Mouse (Mus musculus): ENCODE measurements around the gene Otud7b. TPM values are rescaled to one million over a fixed set of nuclear protein-coding genes. Genes with fewer than 3 reads are reported as not detected.

The Otud7b gene
- polyA plus RNA-seq, 1 experiment from 2014 or later: 14.5 TPM

- no peak overlapping the region for H3K4me3 ChIP-seq (ENCODE audit: low read depth, low read length)
- DNase-seq (ENCODE audit: low spot score): no peak
- WGBS: 63% methylated on average over 12 of the region's 12 CpGs
These were observed 88.7 kb downstream of the Otud7b start for GRCm38 (mm10) chr3:96192977-96193376.

GRCm38 (mm10) chr3:96194966-96195365 lies 90.6 kb downstream of the Otud7b start:
- no peak for DNase-seq (ENCODE audit: low spot score)
- H3K4me1 ChIP-seq (replicated peaks; ENCODE audit: control insufficient read depth, insufficient read depth): peaks cover 9% of the 10 kb centered on the region
- no peak overlapping the region for H3K9ac ChIP-seq (ENCODE audit: low read length)
- no peak overlapping the region for H3K27ac ChIP-seq (replicated peaks)
- H3K36me3 ChIP-seq (ENCODE audit: control insufficient read depth, insufficient read depth, low read length): no peaks in the 10 kb centered on the region
- TF ChIP-seq CTCF (IDR thresholded peaks at IDR 0.05; ENCODE audit: low read depth) (no peak), EP300 (optimal IDR thresholded peaks at IDR 0.05) (no peak)
- WGBS: 84% methylated on average over 10 of the region's 10 CpGs
- ATAC-seq (ENCODE audit: low FRiP score, low TSS enrichment): no peak
- H3K9me3 ChIP-seq (ENCODE audit: control insufficient read depth, low read length): no peaks in the 10 kb centered on the region
- H3K4me2 ChIP-seq (replicated peaks; ENCODE audit: low read depth): no peak overlapping the region
- H3K27me3 ChIP-seq (ENCODE audit: control insufficient read depth, insufficient read depth, low read length): no peaks in the 10 kb centered on the region
- H3K4me3 ChIP-seq (ENCODE audit: low read depth, low read length): no peak overlapping the region

More at GRCm38 (mm10) chr3:96192977-96193376, 88.7 kb downstream of the Otud7b start:
- no peaks in the 10 kb centered on the region for H3K27me3 ChIP-seq (ENCODE audit: control insufficient read depth, insufficient read depth, low read length)
- no peak overlapping the region for H3K4me2 ChIP-seq (replicated peaks; ENCODE audit: low read depth)
- no peak for TF ChIP-seq EP300 (optimal IDR thresholded peaks at IDR 0.05)
- no peak for TF ChIP-seq CTCF (IDR thresholded peaks at IDR 0.05; ENCODE audit: low read depth)
- no peak for ATAC-seq (ENCODE audit: low FRiP score, low TSS enrichment)
- H3K36me3 ChIP-seq (ENCODE audit: control insufficient read depth, insufficient read depth, low read length): no peaks in the 10 kb centered on the region
- H3K4me1 ChIP-seq (replicated peaks; ENCODE audit: control insufficient read depth, insufficient read depth): peaks cover 8% of the 10 kb centered on the region
- H3K27ac ChIP-seq (replicated peaks): no peak overlapping the region
- H3K9ac ChIP-seq (ENCODE audit: low read length): no peak overlapping the region
- H3K9me3 ChIP-seq (ENCODE audit: control insufficient read depth, low read length): no peaks in the 10 kb centered on the region

GRCm38 (mm10) chr3:96195616-96196313 lies 91.4 kb downstream of the Otud7b start:
- Histone ChIP-seq H3K36me3 (ENCODE audit: control insufficient read depth, insufficient read depth, low read length) (no peaks in the 10 kb centered on the region), H3K4me1 (replicated peaks; ENCODE audit: control insufficient read depth, insufficient read depth) (peaks cover 9% of the 10 kb centered on the region), H3K9me3 (ENCODE audit: control insufficient read depth, low read length) (no peaks in the 10 kb centered on the region), H3K27ac (replicated peaks) (no peak overlapping the region), H3K4me3 (ENCODE audit: low read depth, low read length) (no peak overlapping the region), H3K4me2 (replicated peaks; ENCODE audit: low read depth) (no peak overlapping the region), H3K27me3 (ENCODE audit: control insufficient read depth, insufficient read depth, low read length) (no peaks in the 10 kb centered on the region), H3K9ac (ENCODE audit: low read length) (no peak overlapping the region)
- WGBS: 92% methylated on average over 11 of the region's 11 CpGs
- TF ChIP-seq EP300 (optimal IDR thresholded peaks at IDR 0.05) (no peak), CTCF (IDR thresholded peaks at IDR 0.05; ENCODE audit: low read depth) (peak; percentile 32)
- ATAC-seq (ENCODE audit: low FRiP score, low TSS enrichment) (no peak), DNase-seq (ENCODE audit: low spot score) (no peak)

- Histone ChIP-seq H3K4me1 (replicated peaks; ENCODE audit: control insufficient read depth, insufficient read depth) (peaks cover 9% of the 10 kb centered on the region), H3K4me3 (ENCODE audit: low read depth, low read length) (peak overlapping the region; percentile 58), H3K4me2 (replicated peaks; ENCODE audit: low read depth) (peak overlapping the region; percentile 87), H3K9ac (ENCODE audit: low read length) (peak overlapping the region; percentile 72), H3K27ac (replicated peaks) (peak overlapping the region; percentile 92), H3K9me3 (ENCODE audit: control insufficient read depth, low read length) (no peaks in the 10 kb centered on the region), H3K27me3 (ENCODE audit: control insufficient read depth, insufficient read depth, low read length) (no peaks in the 10 kb centered on the region), H3K36me3 (ENCODE audit: control insufficient read depth, insufficient read depth, low read length) (no peaks in the 10 kb centered on the region)
- TF ChIP-seq EP300 (optimal IDR thresholded peaks at IDR 0.05) (no peak), CTCF (IDR thresholded peaks at IDR 0.05; ENCODE audit: low read depth) (no peak)
- WGBS: 20% methylated on average over 27 of the region's 27 CpGs
- ATAC-seq (ENCODE audit: low FRiP score, low TSS enrichment): peak; percentile 10
- no peak for DNase-seq (ENCODE audit: low spot score)
These were observed 92.3 kb downstream of the Otud7b start for GRCm38 (mm10) chr3:96196437-96197128.

- peak; percentile 91 for ATAC-seq (ENCODE audit: low FRiP score, low TSS enrichment)
- H3K9ac ChIP-seq (ENCODE audit: low read length): peak overlapping the region; percentile 72
- H3K4me1 ChIP-seq (replicated peaks; ENCODE audit: control insufficient read depth, insufficient read depth): peaks cover 9% of the 10 kb centered on the region
- H3K4me2 ChIP-seq (replicated peaks; ENCODE audit: low read depth): peak overlapping the region; percentile 87
- peak; percentile 87 for DNase-seq (ENCODE audit: low spot score)
- TF ChIP-seq EP300 (optimal IDR thresholded peaks at IDR 0.05) (no peak), CTCF (IDR thresholded peaks at IDR 0.05; ENCODE audit: low read depth) (peak; percentile 33; the same call in 1 of the 2 replicates)
- peak overlapping the region; percentile 58 for H3K4me3 ChIP-seq (ENCODE audit: low read depth, low read length)
- WGBS: under 1% methylated on average over 50 of the region's 50 CpGs
- no peaks in the 10 kb centered on the region for H3K9me3 ChIP-seq (ENCODE audit: control insufficient read depth, low read length)
- no peaks in the 10 kb centered on the region for H3K27me3 ChIP-seq (ENCODE audit: control insufficient read depth, insufficient read depth, low read length)
- H3K27ac ChIP-seq (replicated peaks): peak overlapping the region; percentile 92
- no peaks in the 10 kb centered on the region for H3K36me3 ChIP-seq (ENCODE audit: control insufficient read depth, insufficient read depth, low read length)
These were observed 92.9 kb downstream of the Otud7b start for GRCm38 (mm10) chr3:96197129-96197749.
